Mouse (Mus musculus) fibroblast of lung, adult 2 months (primary cell): ENCODE data around the gene Gpr19.

Source experiments
- DNase-seq: peaks from one replicate; pipeline ENCODE4 v3.0.0-alpha.2; 2011; ENCODE audit warnings: low read depth

The Gpr19 gene

DNA sequence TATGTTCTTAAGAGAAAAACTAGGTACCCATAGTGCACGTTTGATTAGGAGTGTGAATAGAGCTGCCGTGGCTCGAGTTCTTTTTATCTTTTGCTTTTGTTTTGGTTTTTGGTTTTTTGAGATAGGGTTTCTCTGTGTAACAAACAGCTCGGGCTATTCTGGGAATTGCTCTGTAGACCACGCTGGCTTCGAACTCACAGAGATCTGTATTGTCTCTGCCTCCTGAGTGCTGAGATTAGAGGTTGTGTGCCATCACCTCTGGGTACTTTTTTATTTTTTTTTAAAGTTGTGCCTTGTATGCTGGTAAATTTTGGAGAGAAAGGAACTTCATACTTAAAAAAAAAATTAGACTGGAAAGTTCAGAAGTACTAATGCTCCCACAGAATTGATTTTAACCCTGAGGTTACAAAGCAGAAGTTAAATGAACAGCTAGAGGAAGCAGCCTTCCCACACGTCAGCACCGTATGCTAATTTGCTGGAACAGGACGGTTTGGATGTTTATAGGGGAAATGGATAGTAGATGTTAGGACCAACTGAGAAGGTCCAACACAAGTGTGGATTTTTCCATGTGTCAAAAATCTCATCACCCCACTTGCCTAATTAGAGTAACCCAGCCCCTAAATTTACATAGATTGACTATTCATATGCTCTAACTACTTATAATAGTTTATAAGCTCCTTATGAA lies 24.3 kb upstream of the Gpr19 start:
- DNase-seq = no peak

DNA sequence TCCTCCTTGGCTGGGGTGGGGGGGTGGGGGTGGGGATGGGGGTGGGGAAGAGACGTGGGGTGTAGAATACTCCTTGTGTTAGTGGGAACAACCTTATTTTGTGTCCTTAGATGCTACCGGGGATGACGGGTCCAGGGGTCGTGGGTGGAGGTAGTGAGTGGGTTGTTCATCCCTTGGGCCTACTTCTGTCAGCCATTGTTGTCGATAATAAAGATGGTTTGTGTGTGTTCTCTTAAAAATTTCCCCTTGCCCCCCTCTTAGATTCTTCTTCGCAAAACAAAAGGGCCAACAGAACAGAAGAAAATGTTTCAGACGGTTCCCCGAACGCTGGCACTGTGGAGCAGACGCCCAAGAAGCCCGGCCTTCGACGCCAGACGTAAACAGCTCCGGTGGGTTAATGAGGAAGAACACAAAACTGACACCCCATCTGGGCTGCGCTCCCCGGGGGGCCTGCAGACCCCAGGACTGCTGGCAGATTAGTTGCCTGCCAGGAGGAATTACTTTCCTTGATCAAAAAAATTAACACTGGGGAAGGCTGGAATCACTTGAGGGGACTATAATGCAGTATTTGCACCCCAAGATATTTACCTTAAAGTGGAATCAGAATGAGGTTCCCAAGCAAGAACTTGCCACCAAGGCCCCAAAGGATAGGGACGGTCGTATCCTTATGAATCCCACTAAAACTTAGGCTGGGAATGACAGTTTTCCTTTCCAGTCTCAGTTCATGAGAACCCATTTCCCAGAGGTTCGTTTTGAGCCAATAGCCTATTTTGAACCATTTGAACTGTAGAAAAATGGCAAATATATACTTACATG lies 23.5 kb upstream of the Gpr19 start:
- no peak for DNase-seq

DNA sequence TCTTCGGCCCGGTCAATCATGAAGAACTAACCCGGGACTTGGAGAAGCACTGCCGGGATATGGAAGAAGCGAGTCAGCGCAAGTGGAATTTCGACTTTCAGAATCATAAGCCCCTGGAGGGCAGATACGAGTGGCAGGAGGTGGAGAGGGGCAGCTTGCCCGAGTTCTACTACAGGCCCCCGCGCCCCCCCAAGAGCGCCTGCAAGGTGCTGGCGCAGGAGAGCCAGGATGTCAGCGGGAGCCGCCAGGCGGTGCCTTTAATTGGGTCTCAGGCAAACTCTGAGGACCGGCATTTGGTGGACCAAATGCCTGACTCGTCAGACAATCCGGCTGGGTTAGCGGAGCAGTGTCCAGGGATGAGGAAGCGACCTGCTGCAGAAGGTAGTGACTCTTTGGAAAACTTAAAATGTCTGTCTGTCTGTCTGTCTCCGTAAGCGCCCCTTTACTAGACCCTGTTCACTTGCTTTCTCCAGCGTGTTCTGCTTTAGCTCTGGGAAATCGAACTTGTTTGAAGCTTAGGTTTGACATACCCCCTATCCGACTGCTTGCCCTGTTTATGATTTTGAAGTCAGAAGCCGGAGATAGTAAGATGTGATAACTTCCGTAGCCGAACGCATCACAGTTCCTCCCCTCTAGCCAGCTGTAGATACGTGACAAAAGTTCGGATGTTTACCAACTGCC lies 22.8 kb upstream of the Gpr19 start:
- no peak for DNase-seq

DNA sequence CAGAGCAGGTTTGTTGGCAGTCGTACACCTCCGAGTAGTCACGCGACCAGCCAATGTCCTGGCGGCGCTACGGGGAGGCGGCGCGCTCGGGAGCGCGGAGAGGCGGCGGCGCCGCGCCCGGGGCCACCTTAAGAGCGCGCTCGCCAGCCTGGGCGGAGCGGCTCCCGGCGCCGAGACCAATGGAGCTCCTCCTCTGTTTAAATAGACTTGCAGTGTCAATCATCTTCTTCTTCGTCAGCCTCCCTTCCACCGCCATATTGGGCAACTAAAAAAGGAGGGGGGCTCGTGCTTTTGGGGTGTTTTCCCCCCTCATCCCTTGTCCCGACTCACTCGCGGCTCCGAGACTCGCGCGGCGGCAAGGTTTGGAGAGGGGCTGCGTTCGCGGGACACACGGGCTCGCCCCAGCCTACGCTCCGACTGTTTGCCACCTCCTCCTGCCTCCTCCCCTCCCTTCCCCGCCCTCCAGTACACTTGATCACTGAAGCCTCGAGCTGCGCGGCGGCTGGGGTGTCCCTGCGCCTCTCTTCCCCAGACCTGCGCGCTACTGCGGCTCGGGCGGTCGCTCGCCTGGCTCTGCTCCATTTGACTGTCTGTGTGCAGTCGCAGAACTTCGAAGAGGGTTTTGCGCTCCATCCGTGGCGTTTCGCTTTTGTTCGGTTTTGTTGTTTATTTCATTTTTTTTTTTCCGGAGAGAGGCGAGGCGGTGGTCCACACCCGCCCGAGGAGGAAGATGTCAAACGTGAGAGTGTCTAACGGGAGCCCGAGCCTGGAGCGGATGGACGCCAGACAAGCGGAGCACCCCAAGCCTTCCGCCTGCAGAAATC lies 22.0 kb upstream of the Gpr19 start, which contains the start of gene Cdkn1b:
TSS of gene Cdkn1b (plus strand) at position 212 of the 824 bp plus-strand sequence.
- DNase-seq = peak; percentile 90

DNA sequence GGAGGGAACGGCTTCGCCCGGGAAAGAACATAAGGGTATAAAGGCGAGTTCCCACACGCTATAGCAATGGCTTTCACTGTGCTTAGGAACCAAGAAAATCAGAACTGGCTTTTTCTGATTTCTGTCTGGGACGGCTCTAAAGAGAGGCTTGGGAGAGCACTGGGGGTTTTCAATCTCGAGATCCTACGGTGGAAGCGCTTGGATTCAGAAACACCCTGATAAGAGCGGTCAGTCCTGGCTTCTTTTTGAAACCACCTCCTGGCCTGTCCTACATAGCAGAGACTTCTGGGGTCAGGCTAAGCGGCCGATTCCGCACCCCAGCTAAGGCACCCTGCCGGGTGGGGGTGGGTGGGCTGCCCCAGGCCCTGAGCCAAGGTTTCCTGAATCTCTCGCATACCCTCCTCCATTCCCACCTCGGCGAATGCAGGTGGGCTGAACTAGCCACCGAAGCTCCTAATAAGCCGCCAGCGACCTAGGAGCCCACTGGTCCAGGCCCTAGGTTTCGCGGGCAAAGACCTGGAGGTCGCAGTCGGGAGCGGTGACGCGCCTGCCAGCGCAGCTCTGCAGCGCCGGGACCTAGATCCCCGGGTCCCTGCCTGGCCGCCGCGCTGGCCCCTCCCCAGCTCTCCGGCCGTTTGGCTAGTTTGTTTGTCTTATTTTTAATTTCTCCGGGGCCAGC lies 21.3 kb upstream of the Gpr19 start:
- DNase-seq = no peak

DNA sequence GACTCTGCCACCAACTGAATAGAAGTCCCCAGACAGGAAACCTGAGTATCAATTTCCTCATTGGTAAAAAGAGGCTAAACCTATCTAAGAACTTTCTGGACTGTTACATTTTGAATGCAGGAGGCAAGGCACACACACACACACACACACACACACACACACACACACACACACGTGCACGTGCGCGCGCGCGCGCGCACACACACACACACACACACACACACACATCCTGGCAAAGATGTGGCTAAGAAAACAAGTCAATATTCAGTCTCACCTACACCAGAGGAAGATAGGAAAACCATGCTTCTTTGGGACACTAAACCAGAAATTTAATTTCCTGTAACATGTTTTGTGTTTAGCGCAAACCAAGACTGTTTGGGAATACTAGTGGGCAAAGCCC lies 20.4 kb upstream of the Gpr19 start:
- DNase-seq = no peak

DNA sequence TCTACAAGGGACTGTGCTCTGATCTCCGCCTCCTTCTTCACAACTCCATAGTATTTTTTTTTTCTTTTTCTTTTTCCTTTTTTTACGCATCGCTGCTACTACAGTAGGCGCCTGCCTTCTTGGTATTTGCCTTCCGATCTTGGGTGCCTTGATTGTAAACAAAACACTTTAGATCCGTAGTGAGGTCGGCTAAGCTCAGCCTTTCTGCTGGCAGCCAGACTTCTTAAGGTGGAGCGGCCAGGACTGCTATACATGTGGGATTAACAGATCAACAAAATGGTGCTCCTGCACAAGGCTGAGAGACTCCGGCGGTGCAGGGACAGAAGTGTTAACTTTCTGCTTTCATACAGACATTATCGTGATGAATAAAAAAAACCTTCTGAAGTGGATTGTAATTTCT lies 18.7 kb upstream of the Gpr19 start:
- DNase-seq = no peak

DNA sequence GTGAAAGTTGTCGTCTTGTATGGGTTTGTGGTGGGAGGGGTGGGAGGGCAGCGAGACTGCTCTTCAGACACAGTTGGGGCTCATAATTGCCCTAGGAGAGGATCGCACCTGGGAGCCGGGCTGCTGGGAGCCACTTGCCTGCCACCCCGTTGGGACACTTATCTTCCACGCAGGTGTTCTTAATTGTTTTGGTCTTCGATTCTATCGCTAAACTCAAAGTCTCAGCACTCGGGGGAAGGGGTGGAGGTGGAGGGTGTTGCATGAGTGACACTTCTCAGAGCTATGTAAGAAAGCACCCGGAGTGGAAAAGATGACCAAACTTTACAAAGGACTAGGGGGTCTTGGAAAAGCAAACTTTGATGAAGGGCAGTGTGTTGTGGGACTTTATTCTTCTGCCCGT lies 18.3 kb upstream of the Gpr19 start:
- DNase-seq = no peak

DNA sequence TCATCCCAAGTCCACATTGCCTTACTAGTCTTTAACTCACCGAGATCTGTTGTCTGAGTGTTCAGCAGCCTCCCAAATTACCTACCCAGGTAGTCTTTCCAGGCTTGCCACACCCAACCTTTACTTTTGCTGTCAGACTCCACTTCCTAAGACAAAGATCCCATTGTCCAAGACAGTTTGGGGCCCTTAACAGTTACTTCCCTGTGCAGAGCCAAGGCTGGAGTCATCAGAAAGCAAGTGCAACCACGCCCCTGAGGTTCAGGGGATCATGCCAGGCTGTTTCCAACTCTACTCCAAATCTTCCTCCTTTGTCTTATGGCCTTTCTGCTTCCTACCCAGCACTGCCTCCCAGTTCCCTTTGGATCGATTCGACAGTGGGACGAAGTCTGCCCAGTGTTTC lies 16.1 kb upstream of the Gpr19 start:
- DNase-seq = no peak

DNA sequence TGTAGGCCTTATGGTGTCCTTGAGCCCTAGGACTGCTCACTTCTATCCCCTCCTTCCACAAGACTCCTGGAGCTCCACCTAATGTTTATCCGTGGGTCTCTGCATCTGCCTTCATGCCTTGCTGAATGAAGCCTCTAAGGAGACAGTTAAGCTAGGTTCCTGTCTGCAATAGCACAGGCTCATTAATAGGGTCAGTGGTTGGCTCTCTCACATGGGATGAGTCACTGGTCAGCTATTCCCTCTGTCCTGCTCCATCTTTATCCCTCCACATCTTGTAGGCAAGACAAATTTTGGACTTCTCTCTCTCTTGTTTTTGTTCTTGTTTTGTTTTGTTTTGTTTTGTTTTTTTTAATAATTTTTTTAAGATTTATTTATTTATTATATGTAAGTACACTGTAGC lies 7.4 kb upstream of the Gpr19 start:
- no peak for DNase-seq

DNA sequence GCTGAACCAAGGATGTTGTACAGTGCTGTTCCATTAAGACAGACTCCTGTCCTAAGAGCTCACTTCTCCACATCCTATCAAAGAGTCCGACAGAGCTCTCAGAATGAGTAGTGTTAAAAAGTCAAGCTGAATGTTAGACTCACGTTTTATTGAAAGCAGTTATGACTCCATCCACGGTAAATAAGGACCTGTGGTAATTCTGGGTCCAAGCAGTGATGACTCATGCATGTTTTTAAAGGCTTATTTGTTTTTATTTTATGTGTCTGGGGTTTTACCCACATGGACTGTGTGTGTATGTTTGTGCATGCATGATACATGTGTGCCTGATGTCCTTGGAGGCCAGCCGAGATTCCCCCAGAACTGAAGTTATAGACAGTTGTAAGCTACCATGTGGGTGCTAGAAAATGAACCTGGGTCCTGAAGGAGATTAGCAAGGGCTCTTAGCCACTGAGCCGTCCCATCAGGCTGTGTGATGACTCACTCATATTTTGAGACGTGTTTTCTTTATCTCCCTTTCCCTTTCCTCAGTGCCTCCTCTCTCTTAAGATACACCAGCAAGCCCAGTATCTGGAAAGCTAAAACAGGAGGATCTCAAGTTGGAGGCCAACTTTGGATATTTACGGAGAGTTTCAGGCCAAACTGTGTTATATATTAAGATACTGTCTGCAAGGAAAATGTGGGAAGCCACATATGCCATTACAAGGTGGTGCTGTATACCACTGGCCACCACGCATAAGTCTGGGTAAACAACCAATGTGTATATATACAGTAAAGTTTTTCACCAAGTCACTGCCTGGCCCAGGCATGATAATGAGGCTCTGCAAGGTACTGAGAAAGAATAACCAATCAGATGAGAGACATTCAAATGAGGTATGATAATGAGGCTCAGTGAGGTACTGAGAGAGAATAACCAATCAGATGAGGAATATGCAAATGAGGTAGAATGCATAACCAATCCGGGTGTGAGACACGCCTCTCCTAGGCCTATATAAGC lies 5.8 kb upstream of the Gpr19 start:
- no peak for DNase-seq

DNA sequence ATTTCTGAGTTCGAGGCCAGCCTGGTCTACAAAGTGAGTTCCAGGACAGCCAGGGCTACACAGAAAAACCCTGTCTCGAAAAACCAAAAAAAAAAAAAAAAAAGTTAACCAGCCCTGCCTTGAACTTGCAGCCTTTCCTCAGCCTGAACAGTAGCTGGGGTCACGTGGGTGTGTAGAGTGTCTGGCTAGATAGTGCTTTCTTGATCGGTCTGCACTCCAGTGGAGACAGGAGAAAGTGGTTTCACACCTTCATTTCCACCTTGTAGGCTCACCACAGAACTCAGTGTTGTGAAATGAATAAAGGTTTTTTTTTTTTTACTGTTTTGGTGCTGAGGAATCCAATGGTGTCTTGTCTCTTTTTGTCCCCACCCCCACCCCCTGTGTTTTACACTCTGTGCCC lies 5.0 kb upstream of the Gpr19 start:
- no peak for DNase-seq

DNA sequence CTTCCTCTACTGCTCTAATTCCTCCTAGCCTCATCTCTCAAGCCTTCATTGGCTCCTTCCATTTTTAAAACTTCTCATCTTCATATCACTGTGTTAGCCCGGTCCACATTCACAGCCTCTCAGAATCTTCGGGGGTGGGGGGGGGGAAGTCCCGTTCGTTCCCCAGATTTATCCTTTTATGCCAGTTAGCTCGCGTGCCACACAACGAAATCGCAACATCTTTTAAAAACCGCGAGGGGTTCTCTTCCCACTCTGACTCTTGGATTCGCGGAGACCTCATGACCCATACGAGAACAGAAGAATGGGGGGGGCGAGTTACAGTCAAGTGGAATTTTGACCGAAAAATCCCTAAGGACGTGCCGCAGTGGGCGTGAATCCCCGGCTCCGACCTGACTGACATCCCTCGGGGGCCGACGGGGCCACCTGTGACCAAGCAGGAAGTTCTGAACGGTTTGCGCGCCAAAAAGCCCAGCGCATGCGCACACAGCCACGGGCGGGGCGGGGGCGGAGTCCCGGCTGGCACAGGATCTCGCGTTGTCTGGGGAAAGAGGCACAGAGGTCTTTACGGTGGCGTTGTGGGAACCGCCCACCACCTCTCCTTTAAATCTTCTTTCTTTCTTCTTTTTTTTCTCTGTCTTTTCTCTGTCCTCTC lies 809 bp downstream of the Gpr19 start:
- peak; percentile 83 for DNase-seq

DNA sequence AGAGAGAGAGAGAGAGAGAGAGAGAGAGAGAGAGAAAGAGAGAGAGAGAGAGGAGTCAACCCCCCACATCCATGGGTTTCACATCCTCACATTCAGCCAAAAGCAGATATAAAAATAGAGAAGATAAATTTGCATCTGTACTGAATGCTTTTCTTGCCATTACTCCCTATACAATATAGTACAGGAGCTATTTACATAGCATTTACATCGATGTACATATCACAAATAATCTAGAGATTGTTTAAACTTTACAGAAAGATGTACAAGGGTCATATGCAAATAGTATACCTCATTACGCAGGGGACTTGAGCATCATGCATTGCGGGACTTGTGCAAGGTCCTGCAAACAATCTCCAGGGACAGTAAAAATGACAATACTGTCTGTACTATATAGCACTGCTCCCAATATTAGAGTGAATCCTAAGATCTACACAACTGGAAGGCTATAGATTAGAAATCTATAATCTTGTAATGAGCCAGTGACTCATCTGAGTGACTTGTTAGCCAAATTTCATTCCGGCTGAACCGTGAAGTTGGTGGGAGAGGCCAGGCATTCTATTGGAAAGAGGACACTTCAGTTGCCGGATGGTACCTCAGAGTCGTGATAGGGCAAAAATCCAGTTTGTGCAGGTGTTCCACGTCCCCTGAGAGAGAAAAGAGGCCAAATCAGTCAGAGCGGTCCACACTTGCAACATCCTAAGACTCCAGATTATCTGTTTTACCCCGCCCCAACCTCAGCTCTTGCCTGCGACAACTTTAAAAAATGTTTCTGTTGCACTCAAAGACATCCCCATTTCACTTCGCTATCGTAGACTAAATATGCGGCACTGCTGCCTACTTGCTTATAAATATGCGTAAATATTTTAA lies 1.6 kb downstream of the Gpr19 start:
- no peak for DNase-seq

DNA sequence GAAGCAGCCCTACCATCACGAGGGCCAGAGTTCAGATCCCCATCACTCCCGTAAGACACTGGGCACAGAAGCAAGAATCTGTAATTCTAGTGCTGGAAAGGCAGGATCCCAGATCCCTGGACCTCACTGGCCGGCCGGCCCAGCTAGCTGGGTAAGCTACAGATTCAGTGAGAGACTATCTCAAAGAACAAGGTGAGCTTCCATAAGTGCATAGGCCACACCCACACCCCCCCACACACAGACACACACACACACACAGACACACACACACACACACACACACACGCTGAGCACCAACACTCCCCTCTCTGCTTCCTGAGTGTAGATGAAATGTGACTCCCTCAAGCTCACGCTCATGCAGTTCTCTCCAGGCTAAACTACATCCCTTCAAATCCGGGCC lies 7.9 kb downstream of the Gpr19 start:
- DNase-seq = no peak

DNA sequence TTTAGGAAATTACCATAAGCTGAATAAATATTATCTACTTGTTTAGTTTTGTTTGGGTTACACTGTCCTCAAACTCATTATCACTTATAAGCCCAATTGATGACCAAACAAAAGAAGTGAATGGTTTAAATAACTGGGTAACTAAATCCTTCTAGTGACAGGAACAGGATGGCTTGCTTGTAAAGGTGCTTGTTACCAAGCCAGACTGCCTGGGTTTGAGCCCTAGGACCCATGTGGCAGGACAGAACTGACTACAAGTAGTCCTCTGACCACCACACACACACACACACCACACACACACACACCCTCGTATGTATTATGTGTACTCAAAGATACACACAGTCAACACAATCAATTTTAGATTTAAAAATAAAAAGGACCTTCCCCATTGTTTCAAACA lies 8.6 kb downstream of the Gpr19 start:
- no peak for DNase-seq

DNA sequence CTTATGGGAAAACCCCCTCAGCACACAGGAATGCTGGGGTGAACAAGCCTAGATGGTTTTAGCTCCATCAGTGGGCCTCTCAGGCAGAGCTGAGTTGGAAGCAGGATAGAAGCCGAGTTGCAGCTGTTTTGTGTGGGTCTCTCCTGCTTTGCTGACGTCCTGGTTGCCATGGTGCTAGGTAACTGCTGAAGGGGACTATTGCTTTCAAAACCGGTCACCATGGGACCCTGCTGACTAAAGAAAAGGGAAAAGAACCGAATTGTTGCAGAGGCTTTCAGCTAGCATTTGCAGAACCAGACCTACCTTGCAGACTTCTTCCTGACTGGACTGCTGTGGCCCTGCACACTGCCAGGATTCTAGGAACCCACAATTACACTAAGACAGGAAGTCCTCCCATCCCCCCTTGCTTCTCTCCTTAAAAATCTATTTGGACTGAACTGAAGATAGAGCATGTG lies 9.8 kb downstream of the Gpr19 start:
- DNase-seq = no peak

DNA sequence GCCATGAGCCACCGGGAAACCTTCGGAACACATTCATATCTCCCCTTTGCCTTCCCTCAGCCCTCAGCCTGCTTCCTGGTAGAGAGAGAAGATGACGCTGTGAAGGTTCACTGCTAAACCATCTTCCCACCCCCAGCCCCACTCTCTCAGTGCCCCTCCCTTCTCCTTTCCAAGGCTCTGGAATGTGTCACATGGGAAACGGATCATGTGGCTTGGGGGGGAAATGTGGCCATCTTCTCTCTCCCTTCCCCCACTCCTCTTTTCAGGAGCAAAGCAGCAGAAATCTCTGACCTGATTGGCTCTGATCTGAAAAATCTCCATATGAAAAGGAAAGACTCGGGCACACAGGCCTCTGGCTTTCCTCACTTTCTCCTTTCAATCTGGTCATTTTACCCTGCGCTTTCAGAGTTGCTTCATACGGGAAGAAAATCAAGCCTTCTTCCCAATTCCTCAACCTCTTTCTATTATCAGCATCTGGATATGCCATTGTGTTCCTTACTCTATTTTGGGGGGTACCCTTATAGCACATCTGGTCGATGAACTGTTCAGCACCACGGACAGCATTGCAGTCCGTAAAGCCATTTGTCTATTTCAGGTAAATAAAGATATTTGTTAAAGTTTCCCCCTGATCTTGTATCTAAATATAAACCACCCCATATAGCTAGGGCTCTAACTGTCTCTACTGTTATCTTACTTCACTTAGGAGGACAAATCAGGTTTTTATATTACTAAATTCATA lies 10.5 kb downstream of the Gpr19 start:
- no peak for DNase-seq
